Mouse (Mus musculus) testis, adult 2 months (tissue): ENCODE measurements around the gene Tvp23b. TPM values are rescaled to one million over a fixed set of nuclear protein-coding genes. Genes with fewer than 3 reads are reported as not detected.

Experiments used
- H3K27ac ChIP-seq: fragments of 200-500 bp; 2 replicates; pipeline ENCODE4 v1.5.1; 2012; ENCODE audit warnings: low read depth, low read length; ENCODE audit not compliant: control insufficient read depth, insufficient read depth
- H3K27me3 ChIP-seq: fragments of 200-500 bp; 2 replicates; pipeline ENCODE4 v1.6.1; 2012; ENCODE audit warnings: mild to moderate bottlenecking, low read length, moderate library complexity; ENCODE audit not compliant: control insufficient read depth, insufficient read depth
- H3K36me3 ChIP-seq: fragments of 200-500 bp; 2 replicates; pipeline ENCODE4 v1.6.1; 2012; ENCODE audit warnings: mild to moderate bottlenecking, low read length; ENCODE audit not compliant: control insufficient read depth, insufficient read depth
- H3K4me1 ChIP-seq: fragments of 200-500 bp; 2 replicates; pipeline ENCODE4 v1.6.1; 2012; ENCODE audit warnings: low read length; ENCODE audit not compliant: control insufficient read depth, insufficient read depth
- H3K4me3 ChIP-seq: fragments of 200-500 bp; 2 replicates; pipeline ENCODE4 v1.5.1; 2012; ENCODE audit warnings: low read depth, mild to moderate bottlenecking, low read length, moderate library complexity, mixed read lengths; ENCODE audit not compliant: control insufficient read depth
- CTCF ChIP-seq: fragments of 200-500 bp; IDR thresholded peaks from 2 replicates; pipeline ENCODE4 v1.5.1; 2012; ENCODE audit warnings: low read depth, mild to moderate bottlenecking, inconsistent platforms, low read length, moderate library complexity; ENCODE audit not compliant: control insufficient read depth, insufficient read depth, insufficient replicate concordance
- POLR2A ChIP-seq: fragments of 200-500 bp; IDR thresholded peaks from 2 replicates; pipeline ENCODE4 v1.6.1; 2012; ENCODE audit warnings: low read depth, mild to moderate bottlenecking, inconsistent platforms, low read length, moderate library complexity; ENCODE audit not compliant: control insufficient read depth
- polyA plus RNA-seq: library from polyadenylated mRNA; depleted of rRNA; stranded (reverse); fragments of >200 nt; gene quantifications from 2 replicates; pipeline ENCODE4 v1.2.3, GENCODE M21; 2012

The Tvp23b gene
- polyA plus RNA-seq, 1 experiment, result 25.5 TPM

GRCm38 (mm10) chr11:62940176-62940575 lies 60.9 kb downstream of the Tvp23b start:
- no peak for TF ChIP-seq CTCF
- Histone ChIP-seq H3K4me1 (no peaks in the 10 kb centered on the region), H3K36me3 (no peaks in the 10 kb centered on the region), H3K27ac (no peak overlapping the region), H3K27me3 (no peaks in the 10 kb centered on the region), H3K4me3 (no peak overlapping the region)

DNA sequence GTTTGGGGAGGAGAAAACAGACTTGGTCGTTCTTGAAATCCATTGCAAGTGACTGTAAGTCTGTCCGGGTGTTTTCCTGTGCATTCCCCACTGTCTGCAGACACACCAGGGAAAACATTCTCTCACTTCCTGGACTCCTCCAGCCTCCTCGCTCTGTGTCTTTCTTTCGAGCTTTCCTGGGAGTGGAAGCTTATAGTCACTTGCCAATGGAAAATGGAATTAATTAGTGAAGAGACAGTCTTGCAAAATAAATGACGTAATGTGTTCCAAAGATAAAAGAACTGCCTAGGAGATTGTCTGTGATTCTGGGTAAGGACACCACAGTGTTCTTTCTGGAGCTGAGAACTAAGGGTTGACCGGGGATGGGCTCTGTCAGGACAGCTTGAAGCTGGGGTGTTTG lies 64.3 kb downstream of the Tvp23b start:
- no peaks in the 10 kb centered on the region for H3K4me1 ChIP-seq
- H3K27ac ChIP-seq, result no peak overlapping the region
- H3K27me3 ChIP-seq, result no peaks in the 10 kb centered on the region
- TF ChIP-seq CTCF (no peak), POLR2A (no peak)
- H3K36me3 ChIP-seq, result no peaks in the 10 kb centered on the region
- no peak overlapping the region for H3K4me3 ChIP-seq

GRCm38 (mm10) chr11:62945514-62945913 lies 66.3 kb downstream of the Tvp23b start:
- Histone ChIP-seq H3K4me1 (no peaks in the 10 kb centered on the region), H3K27ac (no peak overlapping the region), H3K4me3 (no peak overlapping the region), H3K27me3 (no peaks in the 10 kb centered on the region), H3K36me3 (no peaks in the 10 kb centered on the region)
- no peak for TF ChIP-seq POLR2A
- TF ChIP-seq CTCF, result no peak

- Histone ChIP-seq H3K27me3 (no peaks in the 10 kb centered on the region), H3K27ac (no peak overlapping the region), H3K4me3 (peak overlapping the region; percentile 77), H3K4me1 (no peaks in the 10 kb centered on the region), H3K36me3 (no peaks in the 10 kb centered on the region)
- TF ChIP-seq CTCF (no peak), POLR2A (no peak)
Observed at GRCm38 (mm10) chr11:62949548-62949947, 70.3 kb downstream of the Tvp23b start.

DNA sequence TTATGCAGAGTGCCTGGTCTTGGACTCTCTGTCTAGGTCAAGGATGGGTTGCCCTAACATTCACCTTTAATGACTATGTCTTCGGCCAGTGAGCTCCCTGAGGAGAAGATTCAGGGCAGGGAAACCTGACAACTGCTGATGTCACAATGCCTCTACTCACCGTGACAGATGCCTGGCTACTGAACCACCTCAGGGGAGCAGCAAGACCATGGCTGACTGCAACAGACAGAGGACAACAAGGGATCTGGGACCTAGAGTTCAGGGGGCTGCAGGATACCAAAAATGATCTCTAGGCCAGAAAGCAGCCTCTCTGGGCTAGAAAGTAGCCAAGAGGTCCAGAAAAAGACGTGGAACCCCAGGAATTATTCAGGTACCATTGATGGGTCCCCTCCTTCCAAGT lies 71.8 kb downstream of the Tvp23b start, which contains the start of gene Cdrt4:
Gene Cdrt4, plus strand, starts transcription at position 182 of the 400 bp plus-strand sequence.
- TF ChIP-seq CTCF, result no peak
- TF ChIP-seq POLR2A, result peak; percentile 62; the same call in 1 of the 2 replicates
- H3K27me3 ChIP-seq, result no peaks in the 10 kb centered on the region
- no peaks in the 10 kb centered on the region for H3K4me1 ChIP-seq
- 0 out of 2 replicates have a peak within 1 kb of the TSS, but pooled peaks have one; percentile 14 for H3K27ac ChIP-seq
- no peaks in the 10 kb centered on the region for H3K36me3 ChIP-seq
- peak within 1 kb of the TSS; percentile 74 for H3K4me3 ChIP-seq

- H3K4me3 ChIP-seq, result no peak overlapping the region
- H3K36me3 ChIP-seq, result no peaks in the 10 kb centered on the region
- no peaks in the 10 kb centered on the region for H3K27me3 ChIP-seq
- TF ChIP-seq CTCF, result no peak
- no peaks in the 10 kb centered on the region for H3K4me1 ChIP-seq
- H3K27ac ChIP-seq, result no peak overlapping the region
Observed at GRCm38 (mm10) chr11:62954766-62955165, 75.5 kb downstream of the Tvp23b start.

- H3K27ac ChIP-seq, result no peak overlapping the region
- TF ChIP-seq CTCF, result no peak
- no peak for TF ChIP-seq POLR2A
Observed at GRCm38 (mm10) chr11:62955186-62955585, 75.9 kb downstream of the Tvp23b start.

DNA sequence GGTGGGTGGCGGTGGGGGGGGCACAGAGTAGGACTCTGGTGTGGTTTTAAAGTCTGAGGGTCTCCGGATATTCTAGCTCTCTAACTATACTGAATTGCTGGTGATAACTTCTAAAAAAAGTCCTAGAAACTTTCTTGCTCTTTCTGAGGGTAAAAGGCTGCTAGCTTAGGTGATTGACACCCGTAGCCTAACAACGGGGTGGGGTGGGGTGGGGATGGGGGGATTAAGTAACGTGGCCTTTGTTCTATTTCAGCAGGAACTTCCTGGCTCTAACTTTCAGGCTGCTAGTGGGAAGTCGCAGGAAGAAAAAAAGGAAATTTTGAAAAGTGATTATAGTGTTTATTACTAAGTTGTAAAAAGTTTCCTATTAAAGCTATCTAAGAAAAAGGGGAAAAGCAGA lies 76.5 kb downstream of the Tvp23b start:
- Histone ChIP-seq H3K27me3 (no peaks in the 10 kb centered on the region), H3K4me3 (no peak overlapping the region), H3K4me1 (no peaks in the 10 kb centered on the region), H3K36me3 (no peaks in the 10 kb centered on the region), H3K27ac (no peak overlapping the region)
- TF ChIP-seq POLR2A (no peak), CTCF (no peak)

More at GRCm38 (mm10) chr11:62955186-62955585, 75.9 kb downstream of the Tvp23b start:
- H3K4me1 ChIP-seq, result no peaks in the 10 kb centered on the region
- H3K27me3 ChIP-seq, result no peaks in the 10 kb centered on the region
- H3K36me3 ChIP-seq, result no peaks in the 10 kb centered on the region
- H3K4me3 ChIP-seq, result no peak overlapping the region

- Histone ChIP-seq H3K27me3 (no peaks in the 10 kb centered on the region), H3K27ac (no peak overlapping the region), H3K36me3 (no peaks in the 10 kb centered on the region), H3K4me1 (no peaks in the 10 kb centered on the region), H3K4me3 (no peak overlapping the region)
- TF ChIP-seq CTCF, result no peak
Observed at GRCm38 (mm10) chr11:62957626-62958180, 78.4 kb downstream of the Tvp23b start.
